Mouse (Mus musculus) heart, adult 11 months (tissue): ENCODE data around the gene Slc26a9.

Experiments used
- DNase-seq: peaks from one replicate; pipeline ENCODE4 v3.0.0; 2022

Gene Slc26a9

DNA sequence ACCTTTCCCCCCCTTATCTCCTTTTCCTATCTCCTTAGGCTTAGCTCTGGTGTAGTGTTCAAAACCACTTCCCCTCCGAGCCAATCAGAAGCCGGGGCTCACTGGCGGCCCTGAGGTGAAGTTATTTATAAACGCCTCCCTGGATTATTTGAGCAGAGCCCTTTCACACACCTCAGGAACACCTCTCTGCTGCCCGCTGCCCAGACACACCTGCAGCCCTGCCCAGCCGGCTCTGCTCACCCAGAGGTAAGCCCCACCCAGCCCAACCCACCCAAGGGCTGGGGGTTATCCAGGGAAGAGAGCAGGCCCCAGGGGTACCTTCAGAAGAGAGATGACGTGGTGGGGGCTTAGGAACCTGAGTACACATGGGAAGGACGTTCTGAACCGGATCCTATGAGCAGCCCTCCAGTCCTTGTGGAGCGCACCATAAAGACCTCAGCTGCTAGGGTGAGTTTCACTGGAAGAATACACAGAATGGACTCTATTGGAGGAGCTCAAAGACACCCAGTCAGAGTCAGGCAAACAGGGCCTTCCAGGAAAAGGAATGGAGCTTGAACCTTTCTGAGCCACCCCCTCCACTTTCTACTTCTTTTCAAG lies at the start of gene Slc26a9:
Gene Slc26a9, plus strand, starts transcription at position 155 of the 597 bp plus-strand sequence.
- no peak for DNase-seq

DNA sequence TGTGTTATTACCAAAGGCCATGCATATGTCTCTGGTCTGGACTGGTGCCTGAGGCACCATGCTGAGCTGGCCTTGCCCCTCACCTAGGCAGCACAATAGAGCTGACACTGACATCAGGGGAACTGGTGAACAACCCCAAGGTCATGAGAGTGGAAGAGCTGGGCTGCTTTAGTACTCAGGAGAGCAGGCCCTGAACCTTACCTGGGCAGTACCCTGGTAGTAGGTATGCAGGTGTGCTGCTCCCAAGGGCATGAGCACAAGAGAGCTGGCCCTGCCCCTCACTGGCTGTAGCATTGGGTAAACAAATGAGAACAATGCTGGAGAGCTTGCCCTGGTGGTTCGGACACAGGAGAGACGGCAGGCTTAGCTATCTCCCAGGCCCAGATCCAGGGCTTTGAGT lies 48.5 kb upstream of the Slc26a9 start:
- DNase-seq: no peak

DNA sequence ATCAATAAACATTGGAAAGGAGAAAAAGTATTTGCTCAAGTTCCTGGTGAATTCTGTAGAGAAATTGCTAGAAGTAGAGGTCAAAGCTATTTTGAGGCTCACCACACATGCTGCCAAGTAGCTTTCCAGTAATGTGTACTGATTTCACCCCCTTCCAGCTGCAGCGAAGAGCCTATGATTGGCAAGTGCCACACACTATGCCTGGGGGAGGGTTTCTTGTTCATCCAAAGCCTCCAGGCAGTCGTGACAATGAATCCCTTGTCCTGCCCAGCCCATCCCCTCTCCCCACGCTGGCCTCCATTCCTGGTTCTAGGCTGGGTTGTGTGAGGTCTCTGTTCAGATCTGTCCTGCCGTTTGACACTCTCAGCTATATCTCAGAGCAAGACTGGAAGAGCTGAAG lies 47.5 kb upstream of the Slc26a9 start:
- DNase-seq: no peak

DNA sequence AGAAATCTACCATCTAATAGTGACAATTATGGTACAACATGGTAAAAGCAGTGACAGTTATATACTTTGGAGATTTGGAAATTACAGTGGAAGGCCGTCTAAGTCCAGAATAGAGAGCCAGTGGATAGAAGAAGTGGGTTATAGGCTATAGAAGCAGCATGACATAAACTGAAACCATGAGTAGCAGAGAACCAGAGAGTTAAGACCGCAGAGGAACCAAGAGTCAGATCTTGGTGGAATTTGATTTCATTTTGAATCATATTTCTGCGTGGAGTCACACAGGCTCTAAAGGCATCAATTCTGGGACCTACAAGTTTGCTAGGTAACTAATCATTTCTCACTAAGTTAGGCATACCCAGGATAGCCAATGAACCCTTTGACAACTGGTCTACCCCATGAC lies 45.1 kb upstream of the Slc26a9 start:
- no peak for DNase-seq

DNA sequence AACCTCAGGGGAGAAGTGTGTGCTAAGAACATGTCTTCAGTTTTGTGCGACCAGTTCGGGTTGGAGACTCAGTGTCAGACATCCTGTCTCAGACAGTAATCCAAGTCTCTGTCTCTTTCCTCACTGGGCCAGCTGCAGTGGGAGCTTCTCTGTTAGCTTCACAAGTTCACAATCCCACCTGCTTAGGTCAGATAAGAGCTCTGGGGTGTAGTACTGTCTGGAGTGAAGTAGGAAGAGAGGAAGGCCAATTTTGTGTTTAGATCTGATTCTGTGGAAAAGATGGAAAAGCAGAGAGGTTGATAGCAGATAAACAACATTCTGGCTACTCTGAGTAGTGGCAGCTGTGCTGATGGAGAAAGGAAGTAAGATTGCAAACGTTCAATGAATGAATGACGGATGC lies 44.2 kb upstream of the Slc26a9 start:
- DNase-seq: no peak

DNA sequence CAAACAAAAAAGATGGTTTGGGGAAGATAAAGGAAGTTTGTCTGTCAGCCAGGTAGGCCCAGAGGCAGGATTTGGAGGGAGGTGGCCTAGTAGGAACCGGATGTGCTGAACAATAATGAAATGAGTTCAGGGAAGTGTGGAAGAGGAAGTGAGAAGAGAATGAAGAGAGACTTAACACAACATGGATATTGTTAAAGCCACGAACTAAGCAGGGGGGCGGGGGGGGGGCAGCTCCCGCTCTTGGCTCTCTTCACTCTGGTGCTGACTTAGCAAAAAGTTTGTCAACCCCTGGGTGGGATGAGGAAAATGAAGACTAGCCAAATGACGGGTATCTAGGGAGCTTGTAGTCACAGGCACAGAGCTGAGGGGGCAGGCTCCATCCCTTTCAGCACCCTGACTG lies 43.4 kb upstream of the Slc26a9 start:
- no peak for DNase-seq

DNA sequence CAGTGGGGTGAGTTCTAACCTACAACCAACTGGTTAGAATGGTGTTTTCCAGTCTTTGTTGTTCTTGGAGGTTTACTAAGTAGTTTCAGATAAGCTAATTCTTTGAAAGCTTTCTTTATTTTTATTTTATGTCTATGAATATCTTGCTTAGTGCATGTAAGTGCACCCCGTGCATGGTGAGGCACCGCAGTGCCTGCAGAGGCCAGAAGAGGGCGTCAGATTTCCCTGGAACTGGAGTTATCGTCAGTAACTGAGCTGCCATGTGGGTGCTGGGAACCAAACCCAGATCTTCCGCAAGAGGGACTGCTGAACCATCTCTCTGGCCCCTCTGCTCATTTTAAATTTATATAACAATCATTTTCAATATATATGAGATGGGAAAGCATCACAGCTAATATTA lies 42.4 kb upstream of the Slc26a9 start:
- no peak for DNase-seq

DNA sequence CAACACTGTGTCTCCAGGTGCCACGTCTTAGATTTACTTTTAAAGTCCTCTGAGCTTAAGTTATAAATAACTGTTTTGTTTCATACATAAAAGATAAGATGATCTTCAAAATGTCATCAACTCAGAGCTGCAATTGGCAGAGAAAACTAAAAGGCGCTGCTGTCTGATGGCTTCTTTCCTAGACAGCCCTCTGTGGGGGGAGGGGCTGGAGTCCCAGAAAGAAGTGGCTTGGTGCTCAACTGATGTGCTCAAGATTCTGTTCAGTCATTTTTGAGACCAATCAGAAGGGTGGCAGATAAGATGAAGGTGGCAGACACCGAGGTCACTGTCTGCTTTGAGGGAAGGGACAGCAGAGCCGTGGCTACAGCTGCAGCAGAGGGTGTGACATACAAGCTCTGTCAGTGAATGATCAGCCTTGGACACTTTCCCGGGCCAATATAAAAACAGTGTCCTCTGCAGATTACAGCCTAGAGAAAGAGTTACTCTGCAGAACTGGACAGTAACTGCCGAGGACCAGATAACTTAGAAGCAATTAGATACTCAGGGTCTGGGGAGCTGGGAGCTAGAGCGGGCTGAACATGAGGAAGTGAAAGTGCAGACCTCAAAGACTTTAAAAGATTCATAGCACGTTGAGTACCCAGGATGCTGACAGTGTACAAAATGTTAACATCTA lies 41.6 kb upstream of the Slc26a9 start:
- DNase-seq: no peak

DNA sequence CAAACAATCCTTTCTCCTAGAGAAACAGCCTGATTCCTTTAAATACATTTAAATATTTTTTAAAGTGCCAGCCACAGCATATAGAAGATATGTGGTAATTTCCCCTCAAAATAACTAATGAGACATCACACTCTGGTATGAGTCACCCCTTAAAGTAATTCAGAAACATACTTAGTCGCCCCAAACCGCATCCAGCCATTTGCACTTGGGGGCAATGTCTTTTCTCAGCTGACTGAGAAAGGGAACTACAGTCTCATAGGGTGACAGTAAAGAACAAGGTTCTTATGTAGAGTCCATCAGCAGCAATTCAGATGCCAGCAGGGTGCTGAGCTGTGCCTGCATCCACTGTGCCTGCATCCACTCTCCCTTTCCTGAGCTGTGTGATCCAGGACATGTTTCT lies 40.3 kb upstream of the Slc26a9 start:
- no peak for DNase-seq

DNA sequence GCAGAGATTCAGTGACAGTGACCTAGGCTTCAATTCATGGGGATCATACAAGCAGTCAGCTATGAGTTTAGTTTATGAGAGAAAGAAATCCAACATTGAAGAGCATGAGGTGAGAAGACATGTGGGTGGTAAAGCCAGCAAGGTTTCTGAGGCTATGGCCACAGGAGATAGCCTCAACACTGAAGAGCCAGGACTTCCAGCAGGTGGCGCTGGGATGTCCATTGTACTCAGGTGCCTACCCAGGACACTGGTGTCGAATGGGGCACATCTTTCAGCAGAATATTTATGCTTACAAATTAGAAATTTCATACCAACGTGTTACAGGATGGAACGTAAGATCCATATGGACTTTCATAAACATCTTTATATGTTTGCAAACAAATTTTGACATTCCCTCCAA lies 35.5 kb upstream of the Slc26a9 start:
- DNase-seq: no peak

DNA sequence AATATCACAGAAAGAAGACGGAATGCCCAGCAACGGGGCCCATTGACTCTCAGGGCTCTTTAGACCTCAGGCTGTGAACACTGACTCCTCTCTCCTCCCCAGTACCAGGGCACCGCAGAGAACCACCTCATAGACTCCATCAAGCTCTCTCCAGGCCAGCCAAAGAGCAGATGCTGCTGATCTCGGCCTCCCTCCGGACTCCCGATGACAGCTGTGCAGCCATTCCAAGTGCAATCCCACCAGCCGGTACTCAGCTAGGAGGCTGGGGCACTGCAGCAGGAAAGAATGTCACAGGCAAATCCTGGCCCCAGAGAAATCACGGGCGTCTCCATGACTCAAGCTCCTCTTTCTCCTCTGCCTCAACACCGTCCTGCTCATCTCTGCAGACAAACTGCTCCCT lies 32.3 kb upstream of the Slc26a9 start:
- no peak for DNase-seq

DNA sequence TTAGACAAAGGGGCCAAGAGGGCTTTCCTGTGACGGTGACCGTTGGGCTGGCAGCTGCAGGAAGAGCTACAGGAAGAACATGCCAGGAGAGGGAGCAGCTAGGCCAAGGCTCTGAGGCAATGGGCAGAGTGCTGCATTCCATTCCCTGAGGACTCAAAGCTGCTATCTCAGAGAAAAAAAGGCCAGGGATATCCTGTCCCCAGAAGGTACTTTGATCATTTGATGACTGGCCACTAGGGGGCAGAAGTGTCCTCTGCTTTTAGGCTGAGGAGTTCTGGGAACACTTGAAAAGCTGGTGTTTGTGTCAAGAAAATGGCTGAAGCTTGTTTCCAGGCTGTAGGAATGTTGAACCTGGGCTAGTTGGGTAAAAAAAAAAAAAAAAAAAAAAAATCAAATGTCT lies 31.4 kb upstream of the Slc26a9 start:
- DNase-seq: peak; percentile 95

DNA sequence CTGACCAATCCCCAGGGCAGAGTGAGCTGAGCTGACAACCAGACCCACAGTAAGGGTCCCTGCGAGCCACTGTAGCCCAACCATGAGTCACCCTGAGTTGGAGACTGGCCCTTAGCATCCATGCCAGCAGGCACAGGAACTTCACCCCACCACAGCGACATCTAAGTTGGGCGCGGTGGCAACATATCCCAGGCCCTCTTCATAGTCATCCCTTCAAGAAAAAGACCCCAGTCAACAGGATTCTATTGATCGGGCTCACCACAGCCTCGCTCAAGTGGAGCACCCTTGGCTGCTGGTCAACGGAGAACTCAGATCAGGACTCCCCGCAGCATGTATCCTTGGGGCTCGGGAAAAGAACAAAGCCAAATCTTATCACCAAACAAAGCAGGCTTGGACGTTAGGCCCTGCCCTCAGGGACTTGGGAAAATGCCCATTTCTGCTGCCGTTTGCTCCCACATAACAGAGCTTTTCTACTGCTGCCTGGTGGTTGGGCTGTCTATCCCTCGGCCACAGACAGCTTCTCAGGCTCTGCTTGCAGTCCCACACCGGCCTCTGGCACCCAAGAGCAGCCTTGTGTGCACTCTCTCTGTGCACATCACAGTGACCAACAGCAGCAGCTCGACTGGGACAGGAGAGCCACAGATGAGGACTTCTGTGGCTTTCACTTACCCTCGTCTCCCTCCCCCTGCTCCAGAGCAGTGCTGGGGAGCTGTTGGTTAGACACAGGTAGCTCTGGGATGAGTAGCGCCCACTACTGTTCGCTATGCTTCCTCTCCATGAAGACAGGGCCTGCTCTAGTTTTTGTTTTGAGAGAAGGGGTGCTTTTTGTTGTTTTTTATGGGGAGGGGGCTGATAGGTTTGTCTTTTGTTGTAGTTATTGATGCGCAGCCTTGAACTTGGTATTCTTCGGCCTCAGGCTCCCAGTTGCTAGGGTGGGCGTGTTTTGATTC lies 29.2 kb upstream of the Slc26a9 start:
- DNase-seq: peak; percentile 92

DNA sequence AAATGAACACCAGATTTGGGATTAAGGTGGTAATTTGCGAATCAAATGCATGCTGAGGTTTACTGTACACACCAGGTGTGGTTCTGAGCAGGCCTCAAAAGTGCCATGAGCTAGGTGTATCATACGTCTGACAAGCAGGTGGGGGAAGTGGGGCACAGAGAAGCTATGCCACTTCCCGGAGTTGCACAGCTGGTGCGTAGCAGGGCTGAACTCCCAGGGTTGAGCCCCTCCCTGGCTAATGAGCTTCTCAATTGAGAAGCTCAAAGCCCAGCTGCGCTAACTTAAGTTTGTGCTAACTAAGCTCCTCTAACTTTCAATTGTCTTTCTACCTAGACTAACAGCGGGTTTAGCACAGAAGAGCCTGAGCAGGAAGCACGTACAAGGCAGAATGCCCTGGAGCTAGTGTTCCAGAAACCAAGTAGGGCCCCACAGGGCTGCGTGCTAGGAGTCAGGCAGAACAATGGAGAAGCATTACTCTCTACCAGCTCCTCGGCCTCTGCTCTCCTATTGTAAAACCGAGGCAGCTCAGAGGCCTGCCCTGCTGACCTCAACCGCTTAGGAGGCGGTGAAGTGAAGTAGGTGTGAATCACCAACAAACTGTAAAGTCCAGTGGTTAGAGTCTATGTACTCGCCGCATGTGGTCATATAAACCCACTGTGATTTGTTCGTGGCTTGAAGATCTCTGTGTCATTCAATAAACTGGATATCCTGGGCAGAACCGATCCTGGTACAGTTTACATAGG lies 24.7 kb upstream of the Slc26a9 start:
- no peak for DNase-seq

DNA sequence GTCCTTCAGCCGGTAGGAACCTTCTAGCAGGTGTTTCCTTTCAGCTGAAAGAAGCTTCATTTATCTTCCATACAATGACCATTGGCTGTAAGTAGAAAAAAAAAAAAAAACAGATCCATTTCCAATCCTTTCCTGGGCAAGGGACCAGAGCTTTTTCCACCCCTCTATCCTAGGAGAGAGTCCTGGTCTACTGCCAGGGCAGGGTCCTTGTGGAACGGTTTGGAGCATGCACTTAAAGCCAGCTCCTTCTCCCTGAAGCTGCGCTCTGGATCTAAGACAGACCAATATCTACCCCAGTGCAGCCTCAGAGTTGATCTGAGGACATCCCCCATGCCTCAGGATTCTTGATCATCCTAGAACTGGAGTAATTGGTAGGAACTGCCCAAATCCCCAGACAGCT lies 21.8 kb upstream of the Slc26a9 start:
- DNase-seq: no peak

DNA sequence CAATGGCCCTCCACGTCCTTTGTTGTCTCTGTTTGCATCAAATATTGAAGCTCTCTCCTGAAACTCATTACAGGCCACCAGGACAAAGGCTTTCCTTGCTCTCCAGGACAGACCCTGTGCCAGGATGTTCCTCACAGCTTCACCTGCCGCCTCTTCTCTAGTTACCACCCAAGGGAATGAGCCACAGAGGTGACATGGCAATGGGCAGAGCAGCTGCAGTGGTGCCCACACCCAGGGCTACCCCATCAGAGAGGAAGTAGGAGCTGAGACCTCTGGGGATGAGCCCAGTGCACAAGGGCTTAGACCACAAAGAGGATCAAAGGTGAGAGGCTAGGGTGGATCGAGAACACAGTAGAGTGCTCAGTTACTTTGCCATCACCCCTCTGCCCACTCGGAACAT lies 20.3 kb upstream of the Slc26a9 start:
- no peak for DNase-seq

DNA sequence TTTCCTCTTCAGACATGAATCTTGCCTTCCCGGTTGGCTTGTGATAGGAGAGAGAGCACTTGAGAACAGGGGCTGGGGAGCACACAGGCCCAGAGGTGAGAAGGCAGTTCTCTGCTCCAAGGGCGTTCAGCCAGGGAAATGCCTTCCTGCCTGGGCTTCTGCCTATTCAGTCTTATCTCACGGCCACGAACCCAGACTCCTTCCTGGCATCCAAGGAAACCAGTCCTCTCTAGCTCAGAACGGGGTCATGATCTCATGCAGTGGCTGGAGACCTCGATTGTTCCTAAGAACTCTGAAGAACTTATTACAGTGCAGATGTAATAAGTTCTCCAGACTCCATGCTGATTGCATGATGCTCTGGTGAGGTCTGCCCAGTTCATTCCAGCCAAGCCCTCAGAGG lies 17.2 kb upstream of the Slc26a9 start:
- DNase-seq: peak; percentile 95

DNA sequence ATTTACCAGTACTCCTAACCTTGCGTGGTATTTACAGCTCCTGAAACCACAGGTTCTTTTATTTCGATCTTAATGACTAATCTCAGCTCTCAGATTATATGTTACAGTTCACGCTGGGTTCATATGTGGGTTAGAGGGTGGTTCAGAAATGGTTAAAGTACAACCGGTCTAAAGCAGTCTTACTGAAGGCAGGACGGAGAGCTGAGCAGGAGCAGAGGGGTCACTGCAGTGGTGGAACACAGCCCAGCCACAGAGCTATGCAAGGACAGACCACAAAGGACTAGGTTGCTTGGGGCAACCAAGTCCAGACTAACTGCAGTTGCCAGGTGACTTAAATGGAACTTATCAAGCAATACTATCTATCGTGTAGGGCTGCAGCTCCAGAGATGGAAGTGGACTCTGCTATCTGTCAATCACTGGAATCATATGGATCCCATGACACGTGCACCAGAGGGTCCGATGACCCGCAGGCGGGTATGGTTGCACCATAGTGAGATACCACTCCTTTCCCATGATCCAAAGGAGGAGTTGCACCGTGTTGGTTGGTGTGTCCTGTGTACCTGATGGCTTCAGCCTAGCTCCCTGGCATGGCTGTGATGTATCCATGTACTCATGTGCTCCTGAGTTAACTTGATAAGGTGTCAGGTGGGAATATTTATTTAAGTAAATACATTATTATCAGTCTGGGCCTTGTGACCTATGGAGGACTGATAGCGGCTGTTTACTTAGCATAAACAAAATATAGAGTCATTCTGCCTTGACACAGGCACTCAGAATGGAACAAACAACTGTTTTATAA lies 13.0 kb upstream of the Slc26a9 start:
- DNase-seq: no peak

DNA sequence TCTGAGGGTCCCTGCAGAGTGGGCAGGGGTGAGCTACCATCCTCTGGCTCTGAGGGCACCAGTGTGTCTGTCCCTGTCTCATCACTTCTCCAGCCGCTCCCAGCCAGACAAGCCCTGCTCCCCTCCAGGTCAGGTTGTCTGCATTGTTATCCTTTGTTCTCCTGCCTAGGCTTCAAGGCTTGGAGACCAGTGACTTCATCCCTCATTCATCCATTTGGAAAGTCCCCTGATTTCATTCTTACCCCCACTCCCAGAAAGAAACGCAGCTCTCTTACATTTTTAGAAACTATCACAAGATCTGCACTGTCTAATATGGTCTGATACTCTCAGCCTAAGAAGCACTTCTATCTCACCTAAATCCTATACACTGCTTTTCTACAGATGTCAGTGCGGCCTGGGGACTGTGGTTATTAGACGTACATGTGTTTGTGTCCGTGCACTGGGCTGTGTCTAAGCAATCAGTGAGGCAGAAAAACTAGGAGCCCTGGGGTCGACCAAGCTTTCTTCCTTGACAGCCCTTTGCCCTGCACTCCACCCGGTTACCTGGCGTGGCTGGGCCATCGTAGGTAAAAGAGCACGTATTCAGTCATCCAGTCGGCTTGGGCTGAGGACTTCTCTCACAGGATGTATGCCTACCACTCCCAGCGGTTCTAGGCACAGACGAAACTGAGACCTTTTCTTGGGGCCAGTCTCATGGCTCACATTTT lies 10.2 kb upstream of the Slc26a9 start:
- no peak for DNase-seq

DNA sequence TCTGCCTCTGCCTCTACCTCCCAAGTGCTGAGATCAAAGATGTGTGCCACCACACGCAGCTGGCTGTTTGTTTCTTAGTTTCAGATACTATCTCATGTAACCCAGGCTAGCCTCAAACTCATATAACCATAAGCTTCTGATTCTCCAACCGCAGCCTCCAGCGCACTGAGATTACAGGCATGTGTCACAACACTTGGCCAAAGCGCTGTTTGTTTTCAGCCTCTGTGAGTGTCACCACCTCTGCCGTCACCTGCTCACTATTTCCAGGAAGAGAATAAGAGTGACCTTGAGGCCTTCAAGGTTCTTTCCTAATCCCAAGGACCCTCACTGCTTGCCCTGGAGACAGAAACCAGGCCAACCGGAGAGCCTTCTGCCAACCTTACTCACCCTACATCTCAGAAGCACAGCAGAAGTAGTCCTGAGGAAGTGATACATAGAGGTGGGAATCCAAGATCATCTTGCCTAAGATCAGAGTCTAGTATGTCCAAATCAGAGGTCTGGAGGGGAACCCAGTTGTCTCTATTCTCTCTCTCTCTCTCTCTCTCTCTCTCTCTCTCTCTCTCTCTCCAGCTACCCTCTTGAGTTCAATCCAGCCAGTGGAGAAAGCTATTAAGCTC lies 9.1 kb upstream of the Slc26a9 start:
- DNase-seq: no peak

DNA sequence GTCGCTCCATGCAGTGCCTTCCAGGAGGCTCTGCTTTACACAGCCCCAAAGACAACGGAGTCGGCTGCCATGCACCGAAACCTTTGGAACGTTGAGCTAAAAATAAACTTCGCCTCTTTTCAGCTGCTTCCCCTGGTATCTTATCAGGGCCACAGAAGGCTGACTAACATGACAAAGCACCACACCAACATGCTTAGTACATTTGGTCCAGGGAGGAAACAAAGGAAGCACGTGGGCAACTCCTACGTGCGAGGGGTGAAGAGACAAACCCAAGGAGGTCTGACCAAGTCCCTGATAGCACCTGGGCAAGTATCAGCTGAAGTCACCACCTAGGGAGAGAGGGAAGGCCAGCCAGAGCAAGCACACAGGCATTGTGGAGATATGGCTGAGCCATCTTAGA lies 7.3 kb upstream of the Slc26a9 start:
- DNase-seq: no peak
